Mouse (Mus musculus) CH12.LX (cell line): Measurements from ENCODE around the gene Ppp1r18. TPM values are rescaled to one million over a fixed set of nuclear protein-coding genes. Genes with fewer than 3 reads are reported as not detected.

Source experiments
- DNase-seq: peaks from one replicate; pipeline ENCODE4 v3.0.0-alpha.2; 2013; ENCODE audit errors: extremely low read depth
- H3K27ac ChIP-seq: 2 replicates; pipeline ENCODE4 v1.5.1; 2012; ENCODE audit warnings: low read depth, mild to moderate bottlenecking, control low read depth, moderate library complexity; ENCODE audit not compliant: insufficient read depth
- H3K27me3 ChIP-seq: replicated peaks from 2 replicates; pipeline ENCODE3; 2012; ENCODE audit warnings: inconsistent platforms
- H3K36me3 ChIP-seq, 2 experiments: replicated peaks in 1 of 2; 2 replicates each; pipeline versions ENCODE3 to v1.6.1; 2012; ENCODE audit warnings: inconsistent platforms in 1 of 2, low read length in 1 of 2, mild to moderate bottlenecking in 1 of 2, mixed read lengths in 1 of 2, moderate library complexity in 1 of 2; ENCODE audit not compliant: control insufficient read depth in 1 of 2, insufficient read depth in 1 of 2
- H3K4me1 ChIP-seq, 2 experiments: 2 replicates each; pipeline ENCODE4 v1.6.1; 2012; ENCODE audit warnings: inconsistent platforms in 1 of 2, moderate library complexity in 1 of 2; ENCODE audit not compliant: insufficient read depth in 2 of 2, control insufficient read depth in 1 of 2
- H3K4me2 ChIP-seq: 2 replicates; pipeline ENCODE4 v1.6.1; 2012; ENCODE audit warnings: low read depth, mild to moderate bottlenecking, control low read depth; ENCODE audit not compliant: poor library complexity, insufficient read depth, severe bottlenecking
- H3K4me3 ChIP-seq, 3 experiments: fragments of 150-350 bp in 1 of 3; sonication (generic) in 1 of 3; replicated peaks in 1 of 3; 2 replicates each; pipeline versions ENCODE3 to v1.5.1; 2011 to 2012; ENCODE audit warnings: low read depth in 2 of 3, low read length in 2 of 3, mild to moderate bottlenecking in 2 of 3, moderate library complexity in 2 of 3, control low read depth in 1 of 3, improper control_type of control experiment in 1 of 3, inconsistent platforms in 1 of 3, mixed read lengths in 1 of 3; ENCODE audit not compliant: poor library complexity in 1 of 3
- H3K79me2 ChIP-seq: replicated peaks from 2 replicates; pipeline ENCODE4 v1.6.1; 2012; ENCODE audit warnings: mild to moderate bottlenecking, moderate library complexity; ENCODE audit not compliant: control insufficient read depth, poor library complexity, insufficient read depth, severe bottlenecking; ENCODE audit errors: extremely low read depth
- H3K9ac ChIP-seq: 2 replicates; pipeline ENCODE4 v1.6.1; 2012; ENCODE audit warnings: low read depth, mild to moderate bottlenecking, control low read depth, moderate library complexity; ENCODE audit not compliant: insufficient read depth
- H3K9me3 ChIP-seq: replicated peaks from 2 replicates; pipeline ENCODE3; 2012; ENCODE audit warnings: low read length, inconsistent platforms, mixed read lengths
- CHD2 ChIP-seq: IDR thresholded peaks from 2 replicates; pipeline ENCODE4 v1.6.1; 2011; ENCODE audit warnings: low read length, improper control_type of control experiment
- ELF1 ChIP-seq: IDR thresholded peaks from 2 replicates; pipeline ENCODE4 v1.6.1; 2014; ENCODE audit warnings: low read depth, mild to moderate bottlenecking, inconsistent platforms, low read length, improper control_type of control experiment
- EP300 ChIP-seq: IDR thresholded peaks from 2 replicates; pipeline ENCODE4 v1.6.1; 2011; ENCODE audit warnings: low read length, improper control_type of control experiment
- ETS1 ChIP-seq: conservative IDR thresholded peaks from 2 replicates; pipeline ENCODE4 v1.6.1; 2012; ENCODE audit warnings: low read depth, mild to moderate bottlenecking, inconsistent platforms, low read length, improper control_type of control experiment, moderate library complexity
- HCFC1 ChIP-seq: IDR thresholded peaks from 2 replicates; pipeline ENCODE4 v1.6.1; 2012; ENCODE audit warnings: low read depth, mild to moderate bottlenecking, inconsistent platforms, low read length, improper control_type of control experiment
- IRF4 ChIP-seq: IDR thresholded peaks from 2 replicates; pipeline ENCODE4 v1.6.1; 2014; ENCODE audit warnings: low read depth, mild to moderate bottlenecking, inconsistent platforms, low read length, improper control_type of control experiment
- JUN ChIP-seq: IDR thresholded peaks from 2 replicates; pipeline ENCODE4 v1.6.1; 2011; ENCODE audit warnings: low read depth, mild to moderate bottlenecking, low read length, improper control_type of control experiment, moderate library complexity; ENCODE audit not compliant: insufficient read depth
- KAT2A ChIP-seq: IDR thresholded peaks from 2 replicates; pipeline ENCODE4 v1.6.1; 2012; ENCODE audit warnings: low read length, improper control_type of control experiment, inconsistent platforms; ENCODE audit not compliant: insufficient replicate concordance
- MAFK ChIP-seq: IDR thresholded peaks from 2 replicates; pipeline ENCODE4 v1.6.1; 2011; ENCODE audit warnings: low read length, improper control_type of control experiment; ENCODE audit not compliant: insufficient replicate concordance
- MAX ChIP-seq: IDR thresholded peaks from 2 replicates; pipeline ENCODE4 v1.6.1; 2011; ENCODE audit warnings: low read length, improper control_type of control experiment
- MAZ ChIP-seq: IDR thresholded peaks from 2 replicates; pipeline ENCODE4 v1.6.1; 2012; ENCODE audit warnings: low read depth, mild to moderate bottlenecking, inconsistent platforms, low read length, improper control_type of control experiment, moderate library complexity
- MEF2A ChIP-seq: IDR thresholded peaks from 2 replicates; pipeline ENCODE4 v1.6.1; 2014; ENCODE audit warnings: low read depth, mild to moderate bottlenecking, inconsistent platforms, low read length, improper control_type of control experiment, borderline replicate concordance
- MXI1 ChIP-seq: IDR thresholded peaks from 2 replicates; pipeline ENCODE4 v1.6.1; 2011; ENCODE audit warnings: mild to moderate bottlenecking, low read depth, low read length, improper control_type of control experiment
- NELFE ChIP-seq: IDR thresholded peaks from 2 replicates; pipeline ENCODE4 v1.6.1; 2011; ENCODE audit warnings: low read depth, low read length, improper control_type of control experiment
- PAX5 ChIP-seq: IDR thresholded peaks from 2 replicates; pipeline ENCODE4 v1.6.1; 2012; ENCODE audit warnings: low read length, inconsistent platforms, mixed read lengths
- POLR2A ChIP-seq: IDR thresholded peaks from 2 replicates; pipeline ENCODE4 v1.6.1; 2011; ENCODE audit warnings: low read depth, mild to moderate bottlenecking, improper control_type of control experiment, low read length
- POLR2AphosphoS2 ChIP-seq: IDR thresholded peaks from 2 replicates; pipeline ENCODE4 v1.6.1; 2011; ENCODE audit warnings: low read depth, low read length, improper control_type of control experiment
- SIN3A ChIP-seq: IDR thresholded peaks from 2 replicates; pipeline ENCODE4 v1.6.1; 2012; ENCODE audit warnings: low read length, improper control_type of control experiment, inconsistent platforms
- SMC3 ChIP-seq: IDR thresholded peaks from 2 replicates; pipeline ENCODE4 v1.6.1; 2011; ENCODE audit warnings: low read depth, low read length, improper control_type of control experiment
- USF1 ChIP-seq: IDR thresholded peaks from 2 replicates; pipeline ENCODE4 v1.6.1; 2014; ENCODE audit warnings: low read depth, mild to moderate bottlenecking, inconsistent platforms, low read length, improper control_type of control experiment
- dilution Hi-C: fragments of 300-500 bp; cut with MboI; formaldehyde crosslinking; loops from 2 replicates; pipeline ENCODE4 v1.14.3; 2020; ENCODE audit warnings: low sequenced_read_pairs; ENCODE audit not compliant: extremely low pct_unique_long_range_greater_than_20kb, extremely low pct_ligation_motif_present
- in situ Hi-C: fragments of 300-500 bp; cut with MboI; formaldehyde crosslinking; loops from 3 replicates; pipeline ENCODE4 v1.14.3; 2019; ENCODE audit warnings: low sequenced_read_pairs, low pct_ligation_motif_present, low pct_unique_long_range_greater_than_20kb, mixed read lengths
- polyA plus RNA-seq: library from polyadenylated mRNA; unstranded; fragments of >175 nt; gene quantifications from 2 replicates; pipeline ENCODE4 v1.2.1, GENCODE M21; 2012; ENCODE audit warnings: low read depth; ENCODE audit not compliant: insufficient read length
- total RNA-seq, 2 experiments: library from RNA; depleted of rRNA; stranded (reverse); fragments of 300-350 nt in 1 of 2; fragments of >200 nt in 1 of 2; gene quantifications; 2 replicates each; pipeline ENCODE4 v1.2.3; 2012 to 2014

Gene Ppp1r18
- total and polyA plus RNA-seq, 3 experiments = 8.5 to 50.1 (median 21.4) TPM

DNA sequence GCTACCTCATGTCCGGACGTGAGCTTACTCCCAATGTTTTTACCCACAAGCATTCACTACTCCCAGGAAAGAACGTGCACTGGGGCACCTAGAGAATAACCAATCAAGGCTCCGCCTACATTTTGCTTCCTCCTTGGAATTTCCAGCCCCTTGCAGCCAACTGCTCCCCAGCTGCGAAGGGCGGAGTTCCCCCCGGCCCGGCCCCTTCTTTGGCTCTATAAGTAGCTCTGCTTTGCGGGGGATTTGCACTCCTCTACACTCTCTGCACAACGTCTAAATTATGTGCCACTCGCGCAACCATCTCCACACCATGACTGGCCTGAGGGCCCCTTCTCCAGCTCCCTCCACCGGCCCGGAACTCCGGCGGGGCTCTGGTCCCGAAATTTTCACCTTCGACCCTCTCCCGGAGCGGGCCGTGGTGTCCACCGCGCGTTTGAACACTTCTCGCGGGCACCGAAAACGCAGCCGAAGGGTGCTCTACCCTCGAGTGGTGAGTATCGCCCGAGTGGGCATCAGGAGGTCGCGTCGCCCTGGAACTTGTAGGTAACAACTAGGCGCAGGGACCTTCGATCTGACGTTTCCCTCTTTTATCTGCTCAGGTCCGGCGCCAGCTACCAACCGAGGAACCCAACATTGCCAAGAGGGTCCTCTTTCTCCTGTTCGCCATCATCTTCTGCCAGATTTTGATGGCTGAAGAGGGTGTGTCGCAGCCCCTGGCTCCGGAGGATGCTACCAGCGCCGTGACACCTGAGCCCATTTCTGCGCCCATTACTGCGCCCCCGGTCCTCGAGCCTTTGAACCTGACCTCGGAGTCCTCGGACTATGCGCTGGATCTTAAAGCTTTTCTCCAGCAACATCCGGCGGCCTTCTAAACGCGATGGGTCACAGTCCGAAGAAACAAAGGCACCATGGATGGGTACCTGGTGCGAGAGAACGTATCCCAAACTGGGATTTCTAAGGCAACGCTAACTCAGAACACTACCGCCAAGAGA is 43.7 kb upstream of the Ppp1r18 start, which contains the start of gene Ier3 (continued):
- TF ChIP-seq MAX = no peak

DNA sequence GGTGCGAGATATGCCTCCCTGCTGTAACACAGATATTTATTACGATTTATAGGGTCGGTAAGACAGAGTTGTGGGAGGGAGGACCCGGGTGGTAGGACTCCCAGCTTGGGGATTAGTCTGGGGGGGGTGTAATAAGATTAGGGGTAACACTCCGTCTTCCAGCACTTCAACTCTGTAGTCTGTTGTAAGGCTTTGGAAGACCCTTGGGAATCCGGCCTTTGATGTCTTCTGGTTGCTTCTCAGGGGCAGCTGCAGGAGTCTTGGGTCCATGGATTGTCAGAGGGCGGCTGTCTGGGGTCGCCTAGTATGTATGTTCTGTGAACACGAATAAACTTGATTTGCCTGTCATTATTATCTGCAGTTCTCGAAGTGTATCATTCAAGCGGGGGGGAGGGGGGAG is 42.8 kb upstream of the Ppp1r18 start:
- in situ Hi-C loops = no loop called here

DNA sequence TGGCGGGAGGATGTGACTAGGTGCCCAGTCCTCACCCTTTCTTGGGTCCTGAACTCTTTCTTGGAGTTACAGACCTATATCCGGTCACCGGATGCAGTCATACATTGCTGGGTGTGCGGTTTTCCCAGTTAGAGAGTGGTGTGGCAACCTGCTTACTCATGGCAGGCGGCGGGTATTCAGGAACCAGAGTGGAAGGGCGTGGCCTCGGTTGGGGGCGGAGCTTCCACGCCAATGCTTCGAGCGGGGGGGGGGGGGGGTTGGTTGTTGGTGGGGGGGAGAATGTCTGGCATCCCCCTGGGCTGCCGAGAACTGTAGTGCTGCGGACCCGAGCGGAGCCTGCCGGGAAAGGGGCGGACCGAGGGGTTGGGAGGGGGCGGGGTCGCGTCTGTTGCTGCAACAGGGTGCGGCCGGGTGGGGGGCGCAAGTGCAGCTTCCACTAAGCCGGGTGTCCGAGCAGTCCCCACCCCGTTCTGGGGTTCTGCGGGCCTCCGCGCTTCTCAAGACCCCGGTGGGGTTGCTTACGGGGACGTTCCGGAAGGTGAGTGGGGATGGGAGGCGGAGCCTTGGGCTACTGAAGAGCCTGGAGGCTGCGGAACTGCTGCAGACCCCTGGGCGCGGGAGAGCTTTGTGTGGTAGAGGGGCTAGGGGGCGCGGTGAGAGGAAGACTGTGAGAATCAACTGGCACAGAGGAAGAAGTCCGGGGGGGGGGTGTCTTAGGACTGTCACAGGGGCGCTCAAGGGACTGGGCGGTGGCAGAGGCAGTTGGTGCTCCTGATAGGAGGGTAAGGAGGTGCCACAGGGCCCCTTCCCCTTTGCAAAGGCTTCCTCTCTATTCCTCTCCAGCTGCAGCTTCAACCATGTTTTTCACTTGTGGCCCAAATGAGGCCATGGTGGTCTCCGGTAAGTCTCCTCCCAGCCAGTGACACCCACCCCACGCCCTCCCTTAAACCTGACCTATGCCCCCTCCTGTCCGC is 42.1 kb upstream of the Ppp1r18 start, which contains the start of gene Flot1:
TSS of gene Flot1 (plus strand) at position 267 of the 974 bp plus-strand sequence.
- TF ChIP-seq NELFE (peak; percentile 51), CHD2 (peak; percentile 13; the same call in 1 of the 2 replicates), MEF2A (peak; percentile 62; the same call in 1 of the 2 replicates), HCFC1 (peak; percentile 27; the same call in 1 of the 2 replicates), MAZ (peak; percentile 75; the same call in 1 of the 2 replicates), ELF1 (peak; percentile 61), MAFK (0 out of 2 replicates have a peak, but pooled peaks have one; percentile 56), PAX5 (no peak), MXI1 (peak; percentile 53; the same call in 1 of the 2 replicates), USF1 (no peak), POLR2AphosphoS2 (peak; percentile 67; the same call in 1 of the 2 replicates), IRF4 (peak; percentile 64), SIN3A (peak; percentile 63; the same call in 1 of the 2 replicates), JUN (no peak), EP300 (no peak), POLR2A (peak; percentile 55), ETS1 (peak; percentile 72; the same call in 1 of the 2 replicates)
- DNase-seq = peak; percentile 92
- Histone ChIP-seq H3K4me1 (peaks cover 0 to 17% of the 10 kb centered on the region in 2 experiments; a peak in 2 of 4 replicates), H3K9ac (peak within 1 kb of the TSS; percentile 90), H3K79me2 (peaks cover 5% of the 10 kb centered on the region; the same call in 1 of the 2 replicates), H3K4me2 (peak within 1 kb of the TSS; percentile 79), H3K9me3 (no peaks in the 10 kb centered on the region), H3K36me3 (peaks cover 19 to 38% of the 10 kb centered on the region in 2 experiments), H3K27me3 (no peaks in the 10 kb centered on the region), H3K4me3 (peak within 1 kb of the TSS; percentile 61 to 90 (median 69)), H3K27ac (peak within 1 kb of the TSS; percentile 59; the same call in 1 of the 2 replicates)
- dilution Hi-C loops (no loop called here), in situ Hi-C loops (no loop called here)

More for the DNA sequence above, 42.8 kb upstream of the Ppp1r18 start:
- peaks cover 19 to 31% of the 10 kb centered on the region in 2 experiments for H3K36me3 ChIP-seq
- DNase-seq = no peak
- H3K4me3 ChIP-seq = peak overlapping the region; percentile 61 to 90 (median 69)
- H3K4me1 ChIP-seq = peaks cover 0 to 17% of the 10 kb centered on the region in 2 experiments; a peak in 2 of 4 replicates
- H3K27ac ChIP-seq = peak overlapping the region; percentile 6; the same call in 1 of the 2 replicates
- H3K27me3 ChIP-seq = no peaks in the 10 kb centered on the region
- peaks cover 5% of the 10 kb centered on the region; the same call in 1 of the 2 replicates for H3K79me2 ChIP-seq
- H3K4me2 ChIP-seq = peak overlapping the region; percentile 79
- TF ChIP-seq KAT2A (no peak), ETS1 (no peak), CHD2 (no peak), EP300 (no peak), SMC3 (no peak), POLR2A (no peak), MAFK (no peak), MXI1 (0 out of 2 replicates have a peak, but pooled peaks have one; percentile 2), SIN3A (peak; percentile 10; the same call in 1 of the 2 replicates)
- TF ChIP-seq, all 38 proteins: peak for 2
- no peaks in the 10 kb centered on the region for H3K9me3 ChIP-seq
- peak overlapping the region; percentile 90 for H3K9ac ChIP-seq
- dilution Hi-C loops = no loop called here
